ENCODE assay signal across 8 mouse cellular contexts in the genomic region with DNA sequence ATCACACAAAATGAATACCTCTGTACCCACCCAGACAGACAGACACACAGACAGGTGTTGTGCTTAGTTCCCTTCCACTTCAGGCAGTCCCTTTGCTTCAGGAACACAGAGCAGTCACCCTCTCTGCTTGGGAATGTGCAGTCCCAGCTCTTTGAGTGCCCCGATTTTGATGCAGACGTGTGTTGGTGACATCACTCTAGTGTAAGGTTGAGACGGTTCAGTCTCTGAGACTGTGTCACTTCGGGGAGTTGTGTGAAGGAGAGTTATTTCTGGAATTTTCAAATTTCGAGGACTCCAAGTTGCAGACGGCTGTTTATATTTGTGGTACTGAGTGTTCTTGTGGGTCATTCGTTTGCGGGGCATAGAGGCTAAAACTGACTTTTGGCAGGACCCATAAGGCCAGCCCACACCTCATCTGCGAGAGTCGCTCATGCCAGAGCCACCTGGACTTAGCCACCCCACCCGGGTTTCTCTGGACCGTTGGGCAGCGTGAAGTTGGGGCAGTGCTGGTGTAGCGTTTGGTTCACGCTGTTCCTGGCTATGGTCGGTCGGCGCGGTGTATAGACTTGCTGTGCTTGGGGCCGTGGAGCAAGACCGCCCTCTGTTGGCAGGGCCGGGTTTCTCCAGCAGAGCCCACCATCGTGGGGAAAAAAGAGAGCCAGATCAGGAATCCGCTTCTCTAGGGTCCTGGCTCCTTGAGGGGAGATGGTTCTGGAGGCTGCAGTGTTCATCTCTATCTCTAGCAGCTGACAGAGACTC. TPM values are rescaled to one million over a fixed set of nuclear protein-coding genes. Genes with fewer than 3 reads are reported as not detected.
DNase-seq lines count a peak whose midpoint lies in the region; ATAC-seq lines count a peak whose summit lies in the region.

No protein-coding gene starts in this region.

- WGBS in intestine, embryonic 16.5 days: 17% methylated on average over 24 of the region's 24 CpGs
- WGBS in limb, embryonic 11.5 days: 21% methylated on average over 24 of the region's 24 CpGs
- 22% methylated on average over 24 of the region's 24 CpGs for WGBS in midbrain, embryonic 14.5 days

- H3K27me3 ChIP-seq in intestine, embryonic 16.5 days (replicated peaks; ENCODE audit: control insufficient read depth, insufficient read depth, low read length): no peaks in the 10 kb centered on the region
- H3K27me3 ChIP-seq in limb, embryonic 11.5 days (ENCODE audit: control insufficient read depth, insufficient read depth, low read length): no peaks in the 10 kb centered on the region
- no peaks in the 10 kb centered on the region for H3K27me3 ChIP-seq in midbrain, embryonic 14.5 days (ENCODE audit: control insufficient read depth, insufficient read depth, low read length)

- DNase-seq in cerebellum, adult 11 months: peak; percentile 30
- DNase-seq in embryo, embryonic 11.5 days (ENCODE audit: low read depth, low spot score): peak; percentile 67
- DNase-seq in limb, embryonic 11.5 days (ENCODE audit: low spot score): peak; percentile 87
- peak; percentile 73 for DNase-seq in midbrain, embryonic 14.5 days
- DNase-seq in spleen, adult 12 weeks (ENCODE audit: low spot score): peak; percentile 56

- peak overlapping the region; percentile 32 for H3K4me2 ChIP-seq in intestine, embryonic 16.5 days (ENCODE audit: low read depth, low read length)
- peak overlapping the region; percentile 16; the same call in 1 of the 2 replicates for H3K4me2 ChIP-seq in limb, embryonic 11.5 days (ENCODE audit: low read depth, severe bottlenecking)
- H3K4me2 ChIP-seq in midbrain, embryonic 14.5 days (ENCODE audit: low read length): no peak overlapping the region

- H3K4me3 ChIP-seq in intestine, embryonic 16.5 days (ENCODE audit: low read length): 0 out of 2 replicates have a peak overlapping the region, but pooled peaks have one; percentile 3
- H3K4me3 ChIP-seq in limb, embryonic 11.5 days (ENCODE audit: low read depth, low read length): no peak overlapping the region
- no peak overlapping the region for H3K4me3 ChIP-seq in midbrain, embryonic 14.5 days (replicated peaks; ENCODE audit: low read depth, low read length)

- H3K36me3 ChIP-seq in intestine, embryonic 16.5 days (ENCODE audit: control insufficient read depth, insufficient read depth, low read length): no peaks in the 10 kb centered on the region
- no peaks in the 10 kb centered on the region for H3K36me3 ChIP-seq in limb, embryonic 11.5 days (ENCODE audit: control insufficient read depth, insufficient read depth, low read length)
- H3K36me3 ChIP-seq in midbrain, embryonic 14.5 days (ENCODE audit: control insufficient read depth, insufficient read depth, low read length): no peaks in the 10 kb centered on the region

- no peak; the same call in 1 of the 2 replicates for ATAC-seq in cerebellum, adult (ENCODE audit: insufficient number of reproducible peaks, low FRiP score, low TSS enrichment)
- peak; percentile 94 for ATAC-seq in granulocyte monocyte progenitor cell, adult 5-6 weeks (replicated peaks; ENCODE audit: poor library complexity, severe bottlenecking)
- peak; percentile 80 for ATAC-seq in intestine, embryonic 16.5 days
- peak; percentile 78 for ATAC-seq in limb, embryonic 11.5 days (ENCODE audit: insufficient number of reproducible peaks, low FRiP score, low TSS enrichment, low read depth)
- ATAC-seq in midbrain, embryonic 14.5 days (ENCODE audit: low FRiP score, low TSS enrichment): peak; percentile 62; the same call in 1 of the 2 replicates

- peaks cover 3% of the 10 kb centered on the region; the same call in 1 of the 2 replicates for H3K4me1 ChIP-seq in intestine, embryonic 16.5 days (ENCODE audit: control insufficient read depth, insufficient read depth, low read length)
- no peaks in the 10 kb centered on the region for H3K4me1 ChIP-seq in limb, embryonic 11.5 days (ENCODE audit: control insufficient read depth, insufficient read depth, low read length)
- no peaks in the 10 kb centered on the region for H3K4me1 ChIP-seq in midbrain, embryonic 14.5 days (ENCODE audit: control insufficient read depth, insufficient read depth, low read length)

- no peaks in the 10 kb centered on the region for H3K9me3 ChIP-seq in intestine, embryonic 16.5 days (ENCODE audit: control insufficient read depth, low read length)
- no peaks in the 10 kb centered on the region for H3K9me3 ChIP-seq in limb, embryonic 11.5 days (ENCODE audit: control insufficient read depth, low read length)
- no peaks in the 10 kb centered on the region for H3K9me3 ChIP-seq in midbrain, embryonic 14.5 days (ENCODE audit: control insufficient read depth, low read length)

- no peak overlapping the region for H3K27ac ChIP-seq in intestine, embryonic 16.5 days (ENCODE audit: low read length)
- no peak overlapping the region for H3K27ac ChIP-seq in limb, embryonic 11.5 days (replicated peaks; ENCODE audit: low read depth, low read length)
- no peak overlapping the region for H3K27ac ChIP-seq in midbrain, embryonic 14.5 days (replicated peaks; ENCODE audit: low read depth, low read length)

- H3K9ac ChIP-seq in intestine, embryonic 16.5 days (ENCODE audit: low read depth, low read length): peak overlapping the region; percentile 48
- no peak overlapping the region for H3K9ac ChIP-seq in limb, embryonic 11.5 days (ENCODE audit: low read length)
- H3K9ac ChIP-seq in midbrain, embryonic 14.5 days (replicated peaks; ENCODE audit: low read length): no peak overlapping the region

RNA-seq across cellular contexts. Expression of a gene that starts 30.6 kb away (rescaled TPM):
- 13.3 and 20.7 TPM in 2 replicates for total RNA-seq in granulocyte monocyte progenitor cell, adult 5-6 weeks (2014; fragmentation: Nextera tagmentation)
- total RNA-seq in granulocyte monocyte progenitor cell, adult 5-6 weeks (2017): 9.5 and 22.8 TPM in 2 replicates
- 72.2 and 77.0 TPM in 2 replicates for polyA plus RNA-seq in intestine, embryonic 16.5 days (2015; fragmentation: Nextera tagmentation; extraction: Ambion mirVana)
- 58.6 and 64.0 TPM in 2 replicates for polyA plus RNA-seq in limb, embryonic 11.5 days (2014; fragmentation: Nextera tagmentation; extraction: Ambion mirVana)
- 106 and 132 TPM in 2 replicates for polyA plus RNA-seq in midbrain, embryonic 14.5 days (2014; fragmentation: Nextera tagmentation; extraction: Ambion mirVana)

RNA-seq across cellular contexts. Expression of a gene that starts 35.0 kb away (rescaled TPM):
- total RNA-seq in granulocyte monocyte progenitor cell, adult 5-6 weeks (2014; fragmentation: Nextera tagmentation): not detected in 2 replicates
- total RNA-seq in granulocyte monocyte progenitor cell, adult 5-6 weeks (2017): not detected in 2 replicates
- 3.8 and 4.1 TPM in 2 replicates for polyA plus RNA-seq in intestine, embryonic 16.5 days (2015; fragmentation: Nextera tagmentation; extraction: Ambion mirVana)
- polyA plus RNA-seq in limb, embryonic 11.5 days (2014; fragmentation: Nextera tagmentation; extraction: Ambion mirVana): 1.0 and 1.1 TPM in 2 replicates
- polyA plus RNA-seq in midbrain, embryonic 14.5 days (2014; fragmentation: Nextera tagmentation; extraction: Ambion mirVana): 5.3 and 6.4 TPM in 2 replicates

RNA-seq across cellular contexts. Expression of a gene that starts 48.4 kb away (rescaled TPM):
- total RNA-seq in granulocyte monocyte progenitor cell, adult 5-6 weeks (2014; fragmentation: Nextera tagmentation): 9.7 TPM in 2 replicates
- 7.8 and 12.2 TPM in 2 replicates for total RNA-seq in granulocyte monocyte progenitor cell, adult 5-6 weeks (2017)
- 45.1 and 46.6 TPM in 2 replicates for polyA plus RNA-seq in intestine, embryonic 16.5 days (2015; fragmentation: Nextera tagmentation; extraction: Ambion mirVana)
- 10.3 and 11.5 TPM in 2 replicates for polyA plus RNA-seq in limb, embryonic 11.5 days (2014; fragmentation: Nextera tagmentation; extraction: Ambion mirVana)
- 7.6 and 9.7 TPM in 2 replicates for polyA plus RNA-seq in midbrain, embryonic 14.5 days (2014; fragmentation: Nextera tagmentation; extraction: Ambion mirVana)

RNA-seq across cellular contexts. Expression of a gene that starts 54.9 kb away (rescaled TPM):
- total RNA-seq in granulocyte monocyte progenitor cell, adult 5-6 weeks (2014; fragmentation: Nextera tagmentation): 18.9 and 35.2 TPM in 2 replicates
- total RNA-seq in granulocyte monocyte progenitor cell, adult 5-6 weeks (2017): 8.8 and 8.9 TPM in 2 replicates
- 24.8 and 25.7 TPM in 2 replicates for polyA plus RNA-seq in intestine, embryonic 16.5 days (2015; fragmentation: Nextera tagmentation; extraction: Ambion mirVana)
- 64.3 and 65.5 TPM in 2 replicates for polyA plus RNA-seq in limb, embryonic 11.5 days (2014; fragmentation: Nextera tagmentation; extraction: Ambion mirVana)
- polyA plus RNA-seq in midbrain, embryonic 14.5 days (2014; fragmentation: Nextera tagmentation; extraction: Ambion mirVana): 43.4 and 50.6 TPM in 2 replicates

Comparison
In these comparisons a context has a peak if more than half of its experiments do, and no peak if none do; other contexts are left out.
1. DNase-seq: peak in every context shown above with its lines; median percentile 87 in limb, embryonic 11.5 days; 73 in midbrain, embryonic 14.5 days; 67 in embryo, embryonic 11.5 days; 56 in spleen, adult 12 weeks; 30 in cerebellum, adult 11 months.